Mouse (Mus musculus) stomach, embryonic 16.5 days (tissue): ENCODE measurements at regions not wholly inside any gene's neighbourhood (a gene's known extent, or its start where the extent isn't known, plus 50 kb on each side); places are given as distances from the start of the nearest gene placed in this dataset.

Source experiments
- ATAC-seq: fragments of 200-750 bp; cut with Nextera tagmentation; 2 replicates; pipeline ENCODE4 v1.8.0; 2017; ENCODE audit warnings: moderate number of reproducible peaks, moderate TSS enrichment; ENCODE audit not compliant: insufficient read depth, low FRiP score
- H3K27ac ChIP-seq: fragments of 300-500 bp; sonication (generic); 2 replicates; pipeline ENCODE4 v1.5.1; 2014; ENCODE audit warnings: low read length
- H3K27me3 ChIP-seq: fragments of 300-500 bp; sonication (generic); 2 replicates; pipeline ENCODE4 v1.6.1; 2014; ENCODE audit warnings: low read length, control low read depth, mixed read lengths; ENCODE audit not compliant: control insufficient read depth, insufficient read depth
- H3K36me3 ChIP-seq: fragments of 300-500 bp; sonication (generic); 2 replicates; pipeline ENCODE4 v1.6.1; 2014; ENCODE audit warnings: low read length; ENCODE audit not compliant: control insufficient read depth, insufficient read depth
- H3K4me1 ChIP-seq: fragments of 300-500 bp; sonication (generic); 2 replicates; pipeline ENCODE4 v1.6.1; 2014; ENCODE audit warnings: low read length, control low read depth, mixed read lengths; ENCODE audit not compliant: control insufficient read depth, insufficient read depth
- H3K4me2 ChIP-seq: fragments of 300-500 bp; sonication (generic); 2 replicates; pipeline ENCODE4 v1.6.1; 2014; ENCODE audit warnings: low read depth, low read length, mixed read lengths
- H3K4me3 ChIP-seq: fragments of 300-500 bp; sonication (generic); replicated peaks from 2 replicates; pipeline ENCODE4 v1.5.1; 2014; ENCODE audit warnings: mild to moderate bottlenecking, low read length
- H3K9ac ChIP-seq: fragments of 300-500 bp; sonication (generic); 2 replicates; pipeline ENCODE4 v1.6.1; 2014; ENCODE audit warnings: low read length
- H3K9me3 ChIP-seq: fragments of 300-500 bp; sonication (generic); replicated peaks from 2 replicates; pipeline ENCODE4 v1.6.1; 2016; ENCODE audit warnings: low read length, control low read depth; ENCODE audit not compliant: control insufficient read depth
- WGBS: fragments of 180-500 bp; shearing (Covaris S2); extraction: QIAGEN DNeasy Blood & Tissue Kit; methylation state at CpG from one replicate; pipeline ENCODE4 v1.1.7; 2014; 5-methylcytosine and 5-hydroxymethylcytosine counted together

GRCm38 (mm10) chr16:97288634-97289033 lies 67.9 kb upstream of the Bace2 start:
- peaks cover 3% of the 10 kb centered on the region; the same call in 1 of the 2 replicates for H3K4me1 ChIP-seq
- no peak overlapping the region for H3K4me2 ChIP-seq
- H3K36me3 ChIP-seq, result no peaks in the 10 kb centered on the region
- WGBS, result 31% methylated on average over 8 of the region's 8 CpGs
- no peak for ATAC-seq
- H3K4me3 ChIP-seq, result no peak overlapping the region
- H3K27ac ChIP-seq, result no peak overlapping the region
- no peak overlapping the region for H3K9ac ChIP-seq
- no peaks in the 10 kb centered on the region for H3K27me3 ChIP-seq
- no peaks in the 10 kb centered on the region for H3K9me3 ChIP-seq

- no peaks in the 10 kb centered on the region for H3K9me3 ChIP-seq
- no peak overlapping the region for H3K4me3 ChIP-seq
- WGBS, result 9% methylated on average over 11 of the region's 11 CpGs
- H3K4me1 ChIP-seq, result peaks cover 3% of the 10 kb centered on the region; the same call in 1 of the 2 replicates
- no peak overlapping the region; the same call in 1 of the 2 replicates for H3K27ac ChIP-seq
- H3K27me3 ChIP-seq, result no peaks in the 10 kb centered on the region
- no peak overlapping the region for H3K9ac ChIP-seq
- no peaks in the 10 kb centered on the region for H3K36me3 ChIP-seq
- H3K4me2 ChIP-seq, result peak overlapping the region; percentile 37
- no peak for ATAC-seq
Observed at GRCm38 (mm10) chr16:97292484-97293048, 64.0 kb upstream of the Bace2 start.

- no peaks in the 10 kb centered on the region for H3K9me3 ChIP-seq
- peak overlapping the region; percentile 37 for H3K4me2 ChIP-seq
- 5% methylated on average over 4 of the region's 4 CpGs for WGBS
- no peak overlapping the region for H3K9ac ChIP-seq
- peaks cover 3% of the 10 kb centered on the region; the same call in 1 of the 2 replicates for H3K4me1 ChIP-seq
- peak; percentile 56; the same call in 1 of the 2 replicates for ATAC-seq
- H3K27ac ChIP-seq, result no peak overlapping the region
- no peaks in the 10 kb centered on the region for H3K27me3 ChIP-seq
- no peaks in the 10 kb centered on the region for H3K36me3 ChIP-seq
- H3K4me3 ChIP-seq, result no peak overlapping the region
Observed at GRCm38 (mm10) chr16:97293273-97293672, 63.3 kb upstream of the Bace2 start.

- WGBS, result 61% methylated on average over 3 of the region's 3 CpGs
- ATAC-seq, result no peak
- H3K9ac ChIP-seq, result no peak overlapping the region
- H3K9me3 ChIP-seq, result no peaks in the 10 kb centered on the region
- no peaks in the 10 kb centered on the region for H3K36me3 ChIP-seq
- H3K4me2 ChIP-seq, result no peak overlapping the region
- H3K4me3 ChIP-seq, result no peak overlapping the region
- H3K4me1 ChIP-seq, result peaks cover 3% of the 10 kb centered on the region; the same call in 1 of the 2 replicates
- H3K27ac ChIP-seq, result no peak overlapping the region
- H3K27me3 ChIP-seq, result no peaks in the 10 kb centered on the region
Observed at GRCm38 (mm10) chr16:97297140-97297539, 59.4 kb upstream of the Bace2 start.

GRCm38 (mm10) chr16:97304156-97304735 lies 52.3 kb upstream of the Bace2 start:
- WGBS, result 58% methylated on average over 5 of the region's 5 CpGs
- H3K27me3 ChIP-seq, result no peaks in the 10 kb centered on the region
- H3K9me3 ChIP-seq, result no peaks in the 10 kb centered on the region
- no peaks in the 10 kb centered on the region for H3K4me1 ChIP-seq
- H3K27ac ChIP-seq, result no peak overlapping the region
- H3K4me3 ChIP-seq, result no peak overlapping the region
- H3K4me2 ChIP-seq, result no peak overlapping the region
- no peak overlapping the region for H3K9ac ChIP-seq
- ATAC-seq, result no peak
- H3K36me3 ChIP-seq, result no peaks in the 10 kb centered on the region
